Mouse (Mus musculus) cerebellum, adult 11-12 months (tissue): ENCODE results near the gene Gm10645.
A peak's percentile ranks its signal among the peaks of the same experiment; 100 is the strongest.

Source experiments
- DNase-seq: peaks from one replicate; pipeline ENCODE4 v3.0.0; 2022

The Gm10645 gene

DNA sequence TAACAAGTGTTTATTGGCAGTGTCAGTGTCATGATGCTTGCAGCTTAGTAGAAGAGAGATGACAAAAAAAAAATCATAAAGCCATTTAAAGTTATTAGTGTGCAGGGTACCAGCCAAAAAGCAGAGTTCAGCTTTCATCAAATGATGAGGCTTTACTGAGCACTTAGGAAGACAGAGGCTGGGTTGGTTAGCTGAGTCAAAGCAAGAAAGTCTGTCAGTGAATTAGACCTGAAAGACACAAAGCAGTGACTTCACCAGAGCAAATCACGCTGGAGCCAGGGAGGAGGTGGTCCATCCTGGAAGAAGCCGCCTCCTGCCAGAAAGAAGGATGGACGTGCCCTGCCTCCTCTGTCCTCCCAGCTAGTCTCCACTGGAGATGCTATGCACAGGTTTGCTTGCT is 2.0 kb upstream of the Gm10645 start:
- DNase-seq, result no peak

DNA sequence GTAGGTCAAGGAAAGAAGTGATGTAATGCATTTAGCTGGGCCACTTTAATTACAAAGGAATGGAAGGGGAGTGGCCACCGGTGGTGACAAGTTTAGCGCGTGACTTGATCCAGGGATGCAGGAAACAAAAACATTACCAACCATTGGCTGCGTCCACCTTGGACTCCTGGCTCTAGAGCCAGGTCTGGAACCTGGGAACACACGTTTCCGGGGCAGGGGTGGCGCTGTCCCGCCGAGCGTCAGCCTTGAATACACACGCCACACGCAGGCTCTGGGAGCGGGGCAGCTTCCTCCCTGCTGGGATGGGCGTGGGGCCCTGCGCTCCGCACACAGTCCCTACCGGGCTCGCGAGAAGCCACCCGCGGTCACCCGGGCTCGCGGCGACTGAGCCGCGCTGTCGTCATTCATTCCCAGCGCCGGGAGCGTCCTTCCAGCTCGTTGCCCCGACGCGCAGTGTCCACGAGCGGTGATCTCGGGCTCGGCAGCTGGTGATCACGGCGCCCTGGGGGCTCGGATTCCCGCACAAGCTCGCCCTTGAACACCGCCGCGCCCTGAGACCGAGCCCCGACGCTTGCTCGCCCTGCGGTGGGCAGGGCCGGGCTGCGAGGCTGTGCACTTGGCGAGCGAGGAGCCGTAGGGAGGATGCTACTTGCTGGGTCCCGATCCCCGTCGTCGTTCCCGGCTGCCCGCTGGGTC is 587 bp downstream of the Gm10645 start, which contains the start of gene Tbc1d9:
Gene Tbc1d9, plus strand, starts transcription at position 118 of the 696 bp plus-strand sequence.
- peak; percentile 89 for DNase-seq

DNA sequence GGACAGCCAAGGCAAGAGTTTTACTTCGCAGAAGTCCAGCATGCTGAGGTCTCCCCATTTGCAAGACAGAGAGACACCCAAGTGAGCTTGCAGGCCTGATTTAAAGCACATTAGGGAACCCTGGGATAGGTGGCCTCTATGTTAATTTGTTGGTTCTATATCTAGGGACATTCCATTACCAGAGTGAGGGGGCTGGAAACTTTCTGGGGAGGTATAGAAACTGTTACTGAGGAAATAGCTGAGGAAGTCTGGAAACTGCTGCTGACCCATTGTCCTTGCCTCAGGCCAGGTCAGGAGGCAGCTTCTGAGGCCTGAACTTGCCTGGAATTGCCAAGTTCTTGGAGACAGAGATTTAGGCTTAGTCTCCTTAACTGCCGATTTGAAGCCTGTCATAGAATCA is 5.4 kb downstream of the Gm10645 start:
- DNase-seq, result no peak

DNA sequence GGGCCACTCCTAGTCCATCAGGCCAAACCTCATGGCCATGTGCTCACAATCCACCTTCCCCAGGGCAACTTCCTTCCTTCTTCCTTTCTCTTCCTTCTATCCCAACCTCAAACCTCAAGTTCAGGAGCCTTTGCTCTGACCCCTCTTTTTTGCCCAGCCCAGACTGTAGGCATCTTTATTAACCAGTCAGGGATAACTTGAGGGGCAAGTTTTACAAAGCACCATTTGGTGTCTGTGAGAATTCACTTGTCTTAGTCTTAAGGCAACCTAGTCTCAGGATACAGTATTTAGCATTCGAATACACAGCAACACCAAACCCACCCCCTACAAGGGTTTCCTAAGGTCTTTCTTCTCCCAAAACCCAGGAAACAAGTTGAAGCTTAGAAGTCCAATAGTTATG is 6.4 kb downstream of the Gm10645 start:
- no peak for DNase-seq

DNA sequence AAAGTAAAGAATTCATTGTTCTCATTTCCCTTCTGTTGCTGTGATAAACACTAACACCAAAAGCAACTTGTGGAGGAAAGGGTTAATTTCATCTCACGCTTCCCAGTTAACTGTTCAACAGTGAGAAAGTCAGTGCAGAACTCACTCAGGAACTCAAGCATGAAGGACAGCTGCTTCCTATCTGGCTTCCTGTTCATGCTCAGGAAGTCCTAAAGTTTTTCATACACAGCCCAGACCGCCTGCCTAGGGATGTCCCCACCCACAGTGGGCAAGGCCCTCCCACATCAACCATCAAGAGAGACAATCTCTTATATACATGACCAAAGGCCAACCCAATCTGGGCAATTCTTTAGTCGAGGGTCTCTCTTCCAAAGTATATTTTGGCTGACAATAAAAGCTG is 7.0 kb downstream of the Gm10645 start:
- DNase-seq, result no peak

DNA sequence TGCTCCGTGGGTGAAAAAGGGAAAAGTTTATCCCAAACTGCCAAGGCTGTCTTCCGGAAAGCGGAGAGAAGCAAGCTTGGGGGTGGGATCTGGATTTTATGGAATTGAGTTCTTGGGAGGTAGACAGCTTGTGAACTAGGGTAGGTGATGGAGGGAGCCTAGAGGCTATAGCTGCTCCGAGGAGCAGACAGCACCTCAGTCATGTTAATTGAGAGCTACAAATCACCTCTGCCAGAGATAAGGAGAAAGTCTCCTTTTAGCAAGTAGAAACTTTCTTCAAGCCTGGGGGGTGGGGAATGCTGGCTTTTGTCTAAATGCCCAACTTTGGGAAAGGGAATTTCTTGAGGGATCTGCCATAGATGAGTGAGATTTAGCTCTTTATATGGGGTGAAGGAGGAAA is 10.9 kb downstream of the Gm10645 start:
- DNase-seq, result no peak

DNA sequence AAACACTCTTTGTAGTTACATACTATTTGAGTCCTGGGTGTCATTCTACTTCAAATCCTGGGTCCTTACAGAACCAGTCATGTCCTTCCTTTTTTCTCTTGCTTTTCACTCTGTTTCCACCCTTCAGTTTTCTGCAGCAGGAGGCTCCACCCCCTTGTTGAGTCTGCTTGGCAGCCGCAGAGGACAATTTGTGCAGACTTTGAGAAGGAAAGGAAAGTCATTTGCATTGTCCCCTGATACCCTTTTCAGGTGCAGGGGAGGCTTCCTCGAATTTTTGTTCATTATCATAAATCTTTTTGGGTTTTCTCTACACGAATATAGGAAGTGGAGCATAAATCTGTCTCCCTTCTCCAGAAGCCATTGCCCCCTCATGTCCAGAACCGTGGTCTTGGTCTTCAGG is 13.5 kb downstream of the Gm10645 start:
- DNase-seq, result no peak

DNA sequence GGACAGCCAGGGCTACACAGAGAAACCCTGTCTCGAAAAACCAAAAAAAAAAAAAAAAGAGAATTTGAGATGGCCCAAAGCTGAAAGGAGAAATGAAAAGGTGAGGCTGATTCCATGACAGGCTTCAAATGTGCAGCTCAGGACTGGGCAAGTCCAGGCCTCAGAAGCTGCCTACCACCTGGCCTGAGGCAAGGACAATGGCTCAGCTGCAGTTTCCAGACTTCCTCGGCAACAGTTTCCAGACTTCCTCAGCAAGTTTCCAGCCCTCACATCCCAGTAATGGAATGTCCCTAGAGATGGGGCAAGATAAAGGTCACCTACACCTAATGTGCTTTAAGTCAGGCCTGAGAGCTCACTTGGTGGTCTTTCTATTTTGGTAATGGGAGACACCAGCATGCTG is 13.9 kb downstream of the Gm10645 start:
- no peak for DNase-seq

DNA sequence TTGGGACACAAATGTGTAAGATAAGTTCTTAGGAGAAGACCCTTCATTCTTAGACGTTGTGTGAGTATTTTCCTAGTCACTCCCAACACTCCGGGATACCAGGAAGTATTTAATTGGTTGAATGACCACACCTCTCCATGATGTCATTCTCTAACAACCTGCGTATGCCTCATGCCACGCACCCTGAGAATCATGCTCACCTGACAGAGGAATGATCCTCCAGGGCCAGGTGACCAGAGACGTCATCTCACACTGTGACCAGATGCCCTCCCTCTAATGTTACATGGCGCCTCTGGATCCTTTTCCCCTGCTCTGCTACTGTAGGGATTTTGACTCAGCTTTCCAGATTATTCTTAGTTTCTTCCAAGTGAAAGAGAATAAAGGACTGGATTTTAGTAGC is 16.8 kb downstream of the Gm10645 start:
- no peak for DNase-seq

DNA sequence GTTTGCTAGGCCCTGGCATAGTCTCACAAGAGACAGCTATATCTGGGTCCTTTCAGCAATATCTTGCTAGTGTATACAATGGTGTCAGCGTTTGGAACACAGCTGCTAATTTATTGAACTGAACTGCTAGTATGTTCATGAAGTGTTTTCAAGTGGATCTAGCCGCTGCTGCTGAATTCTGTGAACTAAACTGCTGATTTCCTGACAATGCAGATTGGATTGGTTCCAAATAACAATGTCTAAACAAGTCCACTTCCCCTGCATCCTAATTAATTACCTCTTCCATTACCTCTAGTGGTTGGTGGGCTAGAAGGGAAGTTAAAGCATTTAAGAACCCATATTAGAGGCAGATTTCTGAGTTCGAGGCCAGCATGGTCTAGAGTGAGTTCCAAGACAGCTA is 20.5 kb downstream of the Gm10645 start:
- no peak for DNase-seq

DNA sequence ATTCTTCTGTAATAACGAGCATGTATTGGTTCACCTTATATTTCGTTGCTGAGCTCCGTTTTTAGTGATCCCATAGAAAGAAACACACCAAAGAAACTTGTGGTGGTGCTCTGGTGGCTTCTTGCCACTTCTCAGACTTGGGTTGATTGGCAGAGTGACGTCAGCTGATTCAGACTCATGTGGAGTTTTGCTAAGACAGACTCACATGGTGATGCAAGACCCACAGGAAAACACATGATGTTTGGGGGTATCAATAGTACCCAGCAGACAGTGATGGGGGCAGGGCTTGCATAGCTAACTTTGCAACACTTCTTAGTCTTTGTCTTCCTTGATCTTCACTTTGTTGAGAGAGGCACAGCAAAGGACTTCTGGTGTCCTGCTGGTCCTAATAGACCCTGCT is 21.4 kb downstream of the Gm10645 start:
- DNase-seq, result no peak

DNA sequence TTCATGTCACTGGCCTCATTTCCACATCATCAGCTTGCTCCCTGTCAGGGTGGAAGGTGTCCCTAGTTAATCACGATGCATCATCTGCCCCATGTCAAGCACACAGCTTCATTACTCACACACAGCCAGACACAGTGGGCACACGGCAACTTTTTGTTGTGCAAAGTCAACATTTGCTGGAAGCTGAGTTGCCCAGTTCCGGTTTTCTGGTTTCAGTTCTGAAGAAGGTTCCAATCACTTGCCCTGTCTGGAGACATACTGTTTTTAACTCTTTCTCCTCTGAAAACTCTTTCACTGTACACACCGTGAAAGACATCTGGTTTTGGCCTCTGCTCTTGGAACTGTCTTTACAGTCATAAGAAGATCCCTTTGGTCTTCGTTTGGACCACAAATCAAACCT is 24.6 kb downstream of the Gm10645 start:
- DNase-seq, result no peak

DNA sequence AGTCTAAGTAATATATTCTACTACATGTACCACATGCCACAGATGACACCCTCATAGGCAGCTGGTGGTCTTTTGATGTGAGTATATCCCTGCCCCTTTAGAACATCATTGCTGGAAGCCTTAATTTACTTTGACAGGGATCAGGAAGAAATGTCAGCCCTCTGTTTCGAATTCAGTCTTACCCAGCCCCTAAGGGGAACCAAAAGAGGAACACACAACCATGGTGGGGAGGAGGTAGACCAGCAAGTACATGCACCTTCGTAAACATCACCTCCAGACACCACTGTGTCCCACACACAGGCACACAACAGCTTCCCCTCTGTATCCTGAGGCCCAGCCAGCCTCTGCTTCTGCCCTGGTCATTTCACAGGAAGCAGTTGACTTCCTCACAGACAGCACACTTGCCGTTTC is 25.3 kb downstream of the Gm10645 start:
- no peak for DNase-seq

DNA sequence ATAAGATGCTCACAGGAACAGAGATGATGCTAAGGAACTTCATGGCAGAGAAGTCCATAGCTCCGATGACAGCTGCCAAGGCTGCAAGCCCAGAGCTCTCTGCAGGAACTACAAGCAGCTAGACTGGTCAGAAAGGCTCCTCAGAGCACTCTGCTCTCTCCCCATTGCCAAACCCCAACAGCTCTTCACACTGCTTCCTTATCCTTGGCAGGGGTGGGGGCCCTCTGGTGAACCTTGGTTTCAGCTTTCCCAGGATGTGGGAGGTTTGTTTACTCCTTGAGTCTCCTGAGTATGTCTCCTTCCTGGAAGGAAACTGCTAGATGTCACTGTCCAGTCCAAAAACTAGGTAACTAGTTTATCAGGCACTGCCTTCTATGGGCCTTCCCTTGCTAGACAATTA is 25.9 kb downstream of the Gm10645 start:
- DNase-seq, result no peak

DNA sequence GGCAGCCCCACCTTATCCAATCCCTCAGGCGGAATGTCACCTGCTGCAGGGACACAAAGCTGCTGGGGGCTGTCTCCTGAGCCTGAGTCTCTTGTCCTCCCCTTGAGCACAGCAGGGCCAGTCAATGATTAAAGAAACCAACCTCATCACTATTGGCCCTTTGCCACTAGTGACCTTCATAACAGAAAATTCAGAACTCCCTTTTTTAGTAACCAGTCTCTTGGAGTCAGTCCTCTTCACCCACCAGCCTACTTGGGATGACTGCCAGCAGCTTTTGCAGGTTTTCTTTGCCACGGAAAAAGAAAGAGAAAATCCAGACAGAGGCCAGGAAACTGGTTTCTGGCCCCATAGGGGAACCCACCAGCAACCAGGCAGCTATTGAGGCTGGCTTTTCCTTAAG is 30.9 kb downstream of the Gm10645 start:
- no peak for DNase-seq
